In genomic region chr7:126430167-126430566, GRCm38 (mm10) we compare ENCODE assay signal across 15 mouse cellular contexts. TPM values are rescaled to one million over a fixed set of nuclear protein-coding genes. Genes with fewer than 3 reads are reported as not detected.
DNase-seq lines count a peak whose midpoint lies in the region; ATAC-seq lines count a peak whose summit lies in the region.
"Had no signal": no experiment of that assay in that cellular context is flagged by ENCODE, and none has a peak within 500 bp of the region (broad histone marks: within the 10 kb centered on the region; RNA-seq: fewer than 3 reads in every experiment).

No protein-coding gene starts in this region.

- no peaks in the 10 kb centered on the region for H3K27me3 ChIP-seq in heart, embryonic 12.5 days (replicated peaks)
- no peaks in the 10 kb centered on the region for H3K27me3 ChIP-seq in heart, embryonic 11.5 days (ENCODE audit: control insufficient read depth, insufficient read depth, low read length)
- H3K27me3 ChIP-seq in neural tube, embryonic 13.5 days, result no peaks in the 10 kb centered on the region
- no peaks in the 10 kb centered on the region for H3K27me3 ChIP-seq in liver, embryonic 11.5 days (replicated peaks; ENCODE audit: control insufficient read depth, insufficient read depth, low read length)
- H3K27me3 ChIP-seq in stomach, embryonic 16.5 days (ENCODE audit: control insufficient read depth, insufficient read depth, low read length), result no peaks in the 10 kb centered on the region
- H3K27me3 ChIP-seq: hindbrain, embryonic 12.5 days had no signal

- H3K4me3 ChIP-seq in heart, embryonic 12.5 days, result no peak overlapping the region
- H3K4me3 ChIP-seq in heart, embryonic 11.5 days (ENCODE audit: low read depth, low read length), result no peak overlapping the region
- no peak overlapping the region for H3K4me3 ChIP-seq in neural tube, embryonic 13.5 days
- no peak overlapping the region for H3K4me3 ChIP-seq in liver, embryonic 11.5 days (ENCODE audit: low read depth, low read length)
- no peak overlapping the region for H3K4me3 ChIP-seq in stomach, embryonic 16.5 days (replicated peaks; ENCODE audit: low read length)

- peaks cover 31% of the 10 kb centered on the region for H3K36me3 ChIP-seq in heart, embryonic 12.5 days
- no peaks in the 10 kb centered on the region for H3K36me3 ChIP-seq in heart, embryonic 11.5 days (ENCODE audit: control insufficient read depth, insufficient read depth, low read length)
- H3K36me3 ChIP-seq in neural tube, embryonic 13.5 days, result peaks cover 20% of the 10 kb centered on the region; the same call in 1 of the 2 replicates
- no peaks in the 10 kb centered on the region for H3K36me3 ChIP-seq in liver, embryonic 11.5 days (ENCODE audit: control insufficient read depth, insufficient read depth, low read length)
- no peaks in the 10 kb centered on the region for H3K36me3 ChIP-seq in stomach, embryonic 16.5 days (ENCODE audit: control insufficient read depth, insufficient read depth, low read length)

- 0 out of 2 replicates have a peak overlapping the region, but pooled peaks have one; percentile 84 for H3K4me2 ChIP-seq in heart, embryonic 12.5 days
- no peak overlapping the region for H3K4me2 ChIP-seq in heart, embryonic 11.5 days
- no peak overlapping the region for H3K4me2 ChIP-seq in neural tube, embryonic 13.5 days
- no peak overlapping the region for H3K4me2 ChIP-seq in liver, embryonic 11.5 days
- peak overlapping the region; percentile 75; the same call in 1 of the 2 replicates for H3K4me2 ChIP-seq in stomach, embryonic 16.5 days (ENCODE audit: low read depth, low read length)

- no peak overlapping the region for H3K27ac ChIP-seq in heart, embryonic 12.5 days (ENCODE audit: poor library complexity, severe bottlenecking)
- H3K27ac ChIP-seq in heart, embryonic 11.5 days (ENCODE audit: low read depth, low read length), result no peak overlapping the region
- no peak overlapping the region for H3K27ac ChIP-seq in neural tube, embryonic 13.5 days (replicated peaks)
- no peak overlapping the region for H3K27ac ChIP-seq in liver, embryonic 11.5 days (ENCODE audit: low read depth, low read length)
- no peak overlapping the region for H3K27ac ChIP-seq in stomach, embryonic 16.5 days (ENCODE audit: low read length)
- H3K27ac ChIP-seq: hindbrain, embryonic 12.5 days had no signal

- peaks cover 4% of the 10 kb centered on the region; the same call in 1 of the 2 replicates for H3K9me3 ChIP-seq in heart, embryonic 12.5 days (replicated peaks)
- H3K9me3 ChIP-seq in heart, embryonic 11.5 days (replicated peaks; ENCODE audit: control insufficient read depth, low read length), result no peaks in the 10 kb centered on the region
- no peaks in the 10 kb centered on the region for H3K9me3 ChIP-seq in neural tube, embryonic 13.5 days
- peaks cover 3% of the 10 kb centered on the region; the same call in 1 of the 2 replicates for H3K9me3 ChIP-seq in liver, embryonic 11.5 days (ENCODE audit: control insufficient read depth, low read length)
- no peaks in the 10 kb centered on the region for H3K9me3 ChIP-seq in stomach, embryonic 16.5 days (replicated peaks; ENCODE audit: control insufficient read depth, low read length)
- H3K9me3 ChIP-seq: hindbrain, embryonic 12.5 days had no signal

- DNase-seq in neural tube, embryonic 10.5 days (ENCODE audit: extremely low spot score, low spot score), result no peak
- DNase-seq in liver, embryonic 11.5 days (ENCODE audit: low spot score), result no peak
- DNase-seq: cerebellum, postnatal 10 days; kidney, postnatal 14 days; retina, postnatal 1 day; thymus, adult 2 months had no signal

- no peak for ATAC-seq in heart, embryonic 12.5 days (ENCODE audit: insufficient number of reproducible peaks, low FRiP score)
- no peak for ATAC-seq in heart, embryonic 11.5 days (replicated peaks; ENCODE audit: insufficient number of reproducible peaks, low FRiP score, low TSS enrichment)
- ATAC-seq in neural tube, embryonic 13.5 days (ENCODE audit: low read depth), result no peak
- ATAC-seq in liver, embryonic 11.5 days (replicated peaks; ENCODE audit: low FRiP score), result no peak
- ATAC-seq in stomach, embryonic 16.5 days (ENCODE audit: insufficient read depth, low FRiP score), result no peak
- ATAC-seq in monocyte, adult 5-6 weeks (replicated peaks; ENCODE audit: insufficient number of reproducible peaks, low FRiP score, low TSS enrichment, poor library complexity, severe bottlenecking), result no peak

- peaks cover 18% of the 10 kb centered on the region for H3K4me1 ChIP-seq in heart, embryonic 12.5 days (replicated peaks)
- peaks cover 12% of the 10 kb centered on the region for H3K4me1 ChIP-seq in heart, embryonic 11.5 days (ENCODE audit: control insufficient read depth, insufficient read depth, low read length)
- peaks cover 22% of the 10 kb centered on the region for H3K4me1 ChIP-seq in neural tube, embryonic 13.5 days (replicated peaks)
- peaks cover 13% of the 10 kb centered on the region for H3K4me1 ChIP-seq in liver, embryonic 11.5 days (replicated peaks; ENCODE audit: control insufficient read depth, insufficient read depth, low read length)
- peaks cover 16% of the 10 kb centered on the region for H3K4me1 ChIP-seq in stomach, embryonic 16.5 days (ENCODE audit: control insufficient read depth, insufficient read depth, low read length)

- H3K9ac ChIP-seq in heart, embryonic 12.5 days, result no peak overlapping the region
- H3K9ac ChIP-seq in heart, embryonic 11.5 days (ENCODE audit: low read depth, low read length), result no peak overlapping the region
- peak overlapping the region; percentile 90; the same call in 1 of the 2 replicates for H3K9ac ChIP-seq in neural tube, embryonic 13.5 days
- H3K9ac ChIP-seq in liver, embryonic 11.5 days (ENCODE audit: low read depth, low read length), result peak overlapping the region; percentile 14; the same call in 1 of the 2 replicates
- no peak overlapping the region for H3K9ac ChIP-seq in stomach, embryonic 16.5 days (ENCODE audit: low read length)

RNA-seq across cellular contexts. Expression of gene Rabep2, which starts 1.6 kb away (rescaled TPM):
- 23.3 and 23.9 TPM in 2 replicates for polyA plus RNA-seq in heart, embryonic 12.5 days (2016; fragmentation: Nextera tagmentation; extraction: Ambion mirVana)
- 18.1 and 23.0 TPM in 2 replicates for polyA plus RNA-seq in heart, embryonic 11.5 days (2014; fragmentation: Nextera tagmentation; extraction: Ambion mirVana)
- polyA plus RNA-seq in neural tube, embryonic 13.5 days (2015; fragmentation: Nextera tagmentation; extraction: Ambion mirVana), result 24.6 and 25.6 TPM in 2 replicates
- 15.6 and 16.0 TPM in 2 replicates for polyA plus RNA-seq in liver, embryonic 11.5 days (2014; fragmentation: Nextera tagmentation; extraction: Ambion mirVana)
- polyA plus RNA-seq in stomach, embryonic 16.5 days (2015; fragmentation: Nextera tagmentation; extraction: Ambion mirVana), result 28.0 and 31.5 TPM in 2 replicates
- 37.8 to 61.5 TPM (median 58.5 TPM) in 3 replicates for total RNA-seq in monocyte, adult 5-6 weeks (2017)

RNA-seq across cellular contexts. Expression of gene Cd19, which starts 15.5 kb away (rescaled TPM):
- polyA plus RNA-seq in heart, embryonic 12.5 days (2016; fragmentation: Nextera tagmentation; extraction: Ambion mirVana), result not detected in 2 replicates
- not detected in 2 replicates for polyA plus RNA-seq in heart, embryonic 11.5 days (2014; fragmentation: Nextera tagmentation; extraction: Ambion mirVana)
- 0.07 TPM in 1 of 2 replicates, not detected in the other for polyA plus RNA-seq in neural tube, embryonic 13.5 days (2015; fragmentation: Nextera tagmentation; extraction: Ambion mirVana)
- polyA plus RNA-seq in liver, embryonic 11.5 days (2014; fragmentation: Nextera tagmentation; extraction: Ambion mirVana), result 0.13 TPM in 1 of 2 replicates, not detected in the other
- polyA plus RNA-seq in stomach, embryonic 16.5 days (2015; fragmentation: Nextera tagmentation; extraction: Ambion mirVana), result 0.62 and 0.75 TPM in 2 replicates
- total RNA-seq in monocyte, adult 5-6 weeks (2017), result 49.1 to 63.4 TPM (median 61.8 TPM) in 3 replicates
- total RNA-seq: layer of hippocampus, postnatal 14 days; left cerebral cortex, postnatal 25 days had no signal
- polyA plus RNA-seq: forebrain, embryonic 11.5 days; hindbrain, embryonic 12.5 days had no signal

RNA-seq across cellular contexts. Expression of gene Atp2a1, which starts 32.7 kb away (rescaled TPM):
- polyA plus RNA-seq in heart, embryonic 12.5 days (2016; fragmentation: Nextera tagmentation; extraction: Ambion mirVana), result 1.7 and 3.2 TPM in 2 replicates
- polyA plus RNA-seq in heart, embryonic 11.5 days (2014; fragmentation: Nextera tagmentation; extraction: Ambion mirVana), result 5.0 and 7.5 TPM in 2 replicates
- 2.1 and 11.5 TPM in 2 replicates for polyA plus RNA-seq in neural tube, embryonic 13.5 days (2015; fragmentation: Nextera tagmentation; extraction: Ambion mirVana)
- polyA plus RNA-seq in liver, embryonic 11.5 days (2014; fragmentation: Nextera tagmentation; extraction: Ambion mirVana), result 1.3 TPM in 2 replicates
- 4.0 and 110 TPM in 2 replicates for polyA plus RNA-seq in stomach, embryonic 16.5 days (2015; fragmentation: Nextera tagmentation; extraction: Ambion mirVana)
- total RNA-seq in monocyte, adult 5-6 weeks (2017), result 0.10 to 0.58 TPM (median 0.32 TPM) in 3 replicates
- polyA plus RNA-seq: forebrain, embryonic 11.5 days had no signal

RNA-seq across cellular contexts. Expression of gene Nfatc2ip, which starts 33.6 kb away (rescaled TPM):
- 1.7 and 2.2 TPM in 2 replicates for polyA plus RNA-seq in heart, embryonic 12.5 days (2016; fragmentation: Nextera tagmentation; extraction: Ambion mirVana)
- polyA plus RNA-seq in heart, embryonic 11.5 days (2014; fragmentation: Nextera tagmentation; extraction: Ambion mirVana), result 1.6 and 1.8 TPM in 2 replicates
- 3.1 and 3.5 TPM in 2 replicates for polyA plus RNA-seq in neural tube, embryonic 13.5 days (2015; fragmentation: Nextera tagmentation; extraction: Ambion mirVana)
- 3.6 and 4.0 TPM in 2 replicates for polyA plus RNA-seq in liver, embryonic 11.5 days (2014; fragmentation: Nextera tagmentation; extraction: Ambion mirVana)
- polyA plus RNA-seq in stomach, embryonic 16.5 days (2015; fragmentation: Nextera tagmentation; extraction: Ambion mirVana), result 1.1 and 1.4 TPM in 2 replicates
- 9.6 to 13.0 TPM (median 9.7 TPM) in 3 replicates for total RNA-seq in monocyte, adult 5-6 weeks (2017)

RNA-seq across cellular contexts. Expression of gene Sh2b1, which starts 45.1 kb away (rescaled TPM):
- polyA plus RNA-seq in heart, embryonic 12.5 days (2016; fragmentation: Nextera tagmentation; extraction: Ambion mirVana), result 43.2 and 45.1 TPM in 2 replicates
- polyA plus RNA-seq in heart, embryonic 11.5 days (2014; fragmentation: Nextera tagmentation; extraction: Ambion mirVana), result 33.7 and 36.0 TPM in 2 replicates
- 60.2 and 62.3 TPM in 2 replicates for polyA plus RNA-seq in neural tube, embryonic 13.5 days (2015; fragmentation: Nextera tagmentation; extraction: Ambion mirVana)
- polyA plus RNA-seq in liver, embryonic 11.5 days (2014; fragmentation: Nextera tagmentation; extraction: Ambion mirVana), result 26.2 and 26.4 TPM in 2 replicates
- 40.9 and 42.1 TPM in 2 replicates for polyA plus RNA-seq in stomach, embryonic 16.5 days (2015; fragmentation: Nextera tagmentation; extraction: Ambion mirVana)
- 9.4 to 32.9 TPM (median 15.4 TPM) in 3 replicates for total RNA-seq in monocyte, adult 5-6 weeks (2017)

Comparison
In these comparisons a context has a peak if more than half of its experiments do, and no peak if none do; other contexts are left out.
1. H3K4me2 ChIP-seq: peak in heart, embryonic 12.5 days (single experiment) and stomach, embryonic 16.5 days (single experiment); none in heart, embryonic 11.5 days (single experiment), neural tube, embryonic 13.5 days (single experiment) and liver, embryonic 11.5 days (single experiment).
2. H3K9ac ChIP-seq: peak in neural tube, embryonic 13.5 days (single experiment) and liver, embryonic 11.5 days (single experiment); none in heart, embryonic 12.5 days (single experiment), heart, embryonic 11.5 days (single experiment) and stomach, embryonic 16.5 days (single experiment).